Mouse (Mus musculus): ENCODE data around the gene Mt3. TPM values are rescaled to one million over a fixed set of nuclear protein-coding genes. Genes with fewer than 3 reads are reported as not detected.

The Mt3 gene
- polyA plus RNA-seq (2021), result not detected

GRCm38 (mm10) chr8:94152513-94153300 is at the start of gene Mt3:
Gene Mt3, plus strand, starts transcription at chr8:94152607.
- in situ Hi-C loops (cut with MboI; ENCODE audit: low pct_unique_long_range_greater_than_20kb), result no loop called here
- CTCF ChIA-PET, result interaction anchor here (2.3 kb wide), 1 partner anchor 14 kb away, joined by 8 read pairs; no protein-coding TSS in a partner anchor
- no peak for DNase-seq (ENCODE audit: low read depth, low spot score)

GRCm38 (mm10) chr8:94104146-94104545 is 48.3 kb upstream of the Mt3 start:
- in situ Hi-C loops (cut with MboI; ENCODE audit: low pct_unique_long_range_greater_than_20kb), result loop anchor here (5.0 kb wide), 1 partner anchor 98 kb away; no protein-coding TSS in a partner anchor
- peak; percentile 42 for TF ChIP-seq CTCF (IDR thresholded peaks at IDR 0.05)
- ATAC-seq (no peak), DNase-seq (ENCODE audit: low read depth, low spot score) (no peak)
- ChIA-PET POLR2A (no interaction called here), CTCF (interaction anchor here (1.1 to 2.6 kb wide), 2 partner anchors 11 to 95 kb away, joined by 3 to 9 read pairs; no protein-coding TSS in a partner anchor)
- H3K27me3 ChIP-seq, result peaks cover 14% of the 10 kb centered on the region

More at GRCm38 (mm10) chr8:94152513-94153300, at the start of gene Mt3:
- no peak for TF ChIP-seq CTCF (IDR thresholded peaks at IDR 0.05)
- H3K27me3 ChIP-seq, result peaks cover 2% of the 10 kb centered on the region
- ATAC-seq, result no peak
- POLR2A ChIA-PET, result no interaction called here

DNA sequence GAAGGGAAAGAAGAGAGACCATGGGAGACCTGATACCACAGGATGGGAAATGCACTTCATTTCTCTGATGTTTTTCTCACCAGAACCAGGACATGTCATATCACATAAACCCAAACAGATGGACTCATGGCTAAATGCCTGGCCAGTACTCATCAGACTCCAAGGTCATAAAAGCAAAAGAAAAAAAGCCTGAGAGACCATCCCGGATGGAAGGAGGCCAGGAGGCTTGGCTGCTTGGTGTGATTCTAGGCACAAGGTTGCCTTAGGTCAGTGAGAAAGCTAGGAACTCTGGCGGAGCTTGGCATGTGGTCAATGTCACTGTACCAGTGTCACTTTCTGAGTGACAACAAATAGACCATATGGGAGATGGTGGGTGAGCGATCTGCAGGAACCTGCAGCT is 44.5 kb upstream of the Mt3 start:
- ChIA-PET POLR2A (no interaction called here), CTCF (no interaction called here)
- in situ Hi-C loops (cut with MboI; ENCODE audit: low pct_unique_long_range_greater_than_20kb), result no loop called here
- DNase-seq (ENCODE audit: low read depth, low spot score) (no peak), ATAC-seq (no peak)
- TF ChIP-seq CTCF (IDR thresholded peaks at IDR 0.05), result no peak
- H3K27me3 ChIP-seq, result peaks cover 8% of the 10 kb centered on the region

- no peak for ATAC-seq
Observed at GRCm38 (mm10) chr8:94109396-94109795, 43.0 kb upstream of the Mt3 start.

DNA sequence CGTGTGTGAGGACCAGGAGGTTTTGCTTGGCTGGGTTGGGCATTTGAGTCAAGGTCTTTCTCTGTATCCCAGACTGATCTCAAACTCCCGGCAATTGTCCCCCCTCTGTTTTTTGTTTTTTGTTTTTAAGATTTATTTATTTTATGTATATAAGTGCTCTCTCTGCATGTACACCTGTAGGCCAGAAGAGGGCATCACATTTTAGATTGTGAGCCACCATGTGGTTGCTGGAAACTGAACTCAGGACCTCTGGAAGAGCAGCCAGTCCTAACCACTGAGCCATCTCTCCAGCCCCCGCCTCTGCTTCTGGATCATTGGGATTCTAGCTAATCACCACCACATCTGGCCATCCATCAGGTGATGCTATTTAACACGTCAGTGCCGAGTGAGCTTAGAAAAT is 42.6 kb upstream of the Mt3 start:
- no peak for ATAC-seq
- ChIA-PET POLR2A (no interaction called here), CTCF (interaction anchor here (0.7 to 1.2 kb wide), 2 partner anchors 9 to 16 kb away, joined by 3 read pairs; no protein-coding TSS in a partner anchor)
- H3K27me3 ChIP-seq, result peaks cover 6% of the 10 kb centered on the region
- in situ Hi-C loops (cut with MboI; ENCODE audit: low pct_unique_long_range_greater_than_20kb), result no loop called here
- TF ChIP-seq CTCF (IDR thresholded peaks at IDR 0.05), result peak; percentile 61
- no peak for DNase-seq (ENCODE audit: low read depth, low spot score)

More at GRCm38 (mm10) chr8:94109396-94109795, 43.0 kb upstream of the Mt3 start:
- CTCF ChIA-PET, result interaction anchor here (0.7 to 1.3 kb wide), 2 partner anchors 15 to 90 kb away, joined by 3 to 5 read pairs; no protein-coding TSS in a partner anchor
- H3K27me3 ChIP-seq, result peaks cover 6% of the 10 kb centered on the region
- POLR2A ChIA-PET, result no interaction called here
- in situ Hi-C loops (cut with MboI; ENCODE audit: low pct_unique_long_range_greater_than_20kb), result no loop called here
- DNase-seq (ENCODE audit: low read depth, low spot score), result no peak
- TF ChIP-seq CTCF (IDR thresholded peaks at IDR 0.05), result no peak

DNA sequence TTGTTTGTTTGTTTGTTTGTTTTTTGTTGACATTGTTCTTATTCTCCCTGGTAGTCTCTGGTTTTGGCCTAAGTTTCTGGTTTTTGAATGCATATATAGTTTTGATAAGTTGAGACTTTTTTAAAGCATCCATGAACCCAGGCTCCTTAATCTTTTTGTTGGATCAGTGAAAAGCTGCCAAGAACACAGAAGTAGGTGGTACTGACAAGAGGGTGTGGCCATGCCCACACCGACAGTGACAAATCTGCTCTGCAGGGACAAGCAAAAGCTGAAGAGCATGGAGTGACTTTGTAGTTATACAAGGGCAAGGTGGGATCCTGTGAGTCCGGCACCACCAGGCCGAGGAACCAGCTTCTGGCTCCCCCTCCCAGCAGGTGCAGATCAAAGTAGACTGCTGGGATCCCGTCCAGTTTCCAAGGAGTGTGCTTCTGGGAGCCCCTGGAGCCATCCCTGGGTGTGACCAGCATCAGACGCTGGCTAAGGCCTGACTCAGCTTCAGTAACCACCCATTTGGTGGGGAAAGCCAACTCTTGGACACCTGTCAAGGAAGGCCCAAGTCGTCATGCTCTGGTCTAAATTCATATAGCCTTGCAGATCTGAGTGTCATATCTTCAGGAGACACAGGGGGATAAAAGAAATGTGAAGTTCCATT is 41.8 kb upstream of the Mt3 start:
- DNase-seq (ENCODE audit: low read depth, low spot score) (no peak), ATAC-seq (no peak)
- TF ChIP-seq CTCF (IDR thresholded peaks at IDR 0.05), result no peak
- in situ Hi-C loops (cut with MboI; ENCODE audit: low pct_unique_long_range_greater_than_20kb), result no loop called here
- POLR2A ChIA-PET, result no interaction called here
- H3K27me3 ChIP-seq, result peaks cover 6% of the 10 kb centered on the region
- CTCF ChIA-PET, result interaction anchor here (1.2 kb wide), 1 partner anchor 10 kb away, joined by 3 read pairs; no protein-coding TSS in a partner anchor

- DNase-seq (ENCODE audit: low read depth, low spot score), result no peak
- CTCF ChIA-PET, result interaction anchor here (1.1 to 2.5 kb wide), 2 partner anchors 86 to 92 kb away, joined by 3 to 6 read pairs; no protein-coding TSS in a partner anchor
- in situ Hi-C loops (cut with MboI; ENCODE audit: low pct_unique_long_range_greater_than_20kb), result no loop called here
- no peak for TF ChIP-seq CTCF (IDR thresholded peaks at IDR 0.05)
- ATAC-seq, result no peak
- POLR2A ChIA-PET, result interaction anchor here (0.6 kb wide), 1 partner anchor 196 kb away, joined by 3 read pairs; no protein-coding TSS in a partner anchor
- H3K27me3 ChIP-seq, result no peaks in the 10 kb centered on the region
Observed at GRCm38 (mm10) chr8:94113435-94113834, 39.0 kb upstream of the Mt3 start.

DNA sequence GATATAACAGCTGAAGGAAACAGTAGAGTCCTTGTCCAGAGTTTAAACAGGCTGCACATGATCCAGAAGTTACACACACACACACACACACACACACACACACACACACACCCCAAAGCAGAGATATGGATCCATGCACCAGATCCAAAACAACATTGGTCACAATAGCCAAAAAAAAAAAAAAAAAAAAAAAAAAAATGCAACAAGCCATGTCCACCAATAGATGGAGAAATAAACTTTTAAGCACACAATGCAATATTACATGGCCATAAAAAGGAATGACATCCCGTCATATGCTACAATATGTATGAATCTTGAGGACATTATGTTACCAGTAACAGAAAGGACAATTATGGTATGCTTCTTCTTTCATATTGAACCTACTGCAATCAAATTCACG is 38.4 kb upstream of the Mt3 start:
- TF ChIP-seq CTCF (IDR thresholded peaks at IDR 0.05), result no peak
- ChIA-PET POLR2A (interaction anchor here (0.6 to 0.7 kb wide), 2 partner anchors 197 to 1706 kb away, joined by 3 to 4 read pairs; no protein-coding TSS in a partner anchor), CTCF (interaction anchor here (1.1 to 2.5 kb wide), 3 partner anchors 13 to 91 kb away, joined by 3 to 6 read pairs (median 5); no protein-coding TSS in a partner anchor)
- no peak for DNase-seq (ENCODE audit: low read depth, low spot score)
- no peak for ATAC-seq
- in situ Hi-C loops (cut with MboI; ENCODE audit: low pct_unique_long_range_greater_than_20kb), result no loop called here
- no peaks in the 10 kb centered on the region for H3K27me3 ChIP-seq

- peaks cover under 1% of the 10 kb centered on the region for H3K27me3 ChIP-seq
- no peak for TF ChIP-seq CTCF (IDR thresholded peaks at IDR 0.05)
- in situ Hi-C loops (cut with MboI; ENCODE audit: low pct_unique_long_range_greater_than_20kb), result no loop called here
- ATAC-seq (no peak), DNase-seq (ENCODE audit: low read depth, low spot score) (no peak)
- POLR2A ChIA-PET, result no interaction called here
- CTCF ChIA-PET, result interaction anchor here (1.1 kb wide), 1 partner anchor 48 kb away, joined by 4 read pairs; no protein-coding TSS in a partner anchor
Observed at GRCm38 (mm10) chr8:94118776-94119430, 33.5 kb upstream of the Mt3 start.

DNA sequence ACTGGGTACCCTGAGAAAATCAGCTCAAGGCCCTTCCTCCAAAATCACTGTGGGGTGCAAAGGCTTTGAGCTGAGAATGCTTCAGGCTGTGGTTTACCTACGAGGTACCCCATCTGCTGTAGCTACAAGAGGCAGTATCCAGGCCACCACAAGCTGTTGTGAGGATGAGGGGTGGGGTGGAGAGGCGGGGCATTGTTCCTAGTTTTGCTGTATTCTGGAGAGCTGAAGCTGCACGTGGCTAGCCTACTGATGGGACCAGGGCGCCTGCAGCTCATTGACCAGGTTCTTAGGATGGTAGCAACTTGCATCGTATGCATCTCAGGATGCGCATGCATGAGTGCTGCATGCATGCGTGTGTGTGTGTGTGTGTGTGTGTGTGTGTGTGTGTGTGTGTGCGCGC is 30.8 kb upstream of the Mt3 start:
- no peak for TF ChIP-seq CTCF (IDR thresholded peaks at IDR 0.05)
- CTCF ChIA-PET, result no interaction called here
- POLR2A ChIA-PET, result no interaction called here
- ATAC-seq, result no peak
- H3K27me3 ChIP-seq, result peaks cover 4% of the 10 kb centered on the region
- no peak for DNase-seq (ENCODE audit: low read depth, low spot score)
- in situ Hi-C loops (cut with MboI; ENCODE audit: low pct_unique_long_range_greater_than_20kb), result no loop called here
